Mouse (Mus musculus) lung, adult 2 months (tissue): ENCODE results near the gene Ncf1.

ENCODE experiments used
- CTCF ChIP-seq: fragments of 200-500 bp; IDR thresholded peaks from 2 replicates; pipeline ENCODE4 v1.5.1; 2011; ENCODE audit warnings: mild to moderate bottlenecking, low read length, control low read depth; ENCODE audit not compliant: insufficient read depth
- POLR2A ChIP-seq: fragments of 200-500 bp; IDR thresholded peaks from 2 replicates; pipeline ENCODE4 v1.6.1; 2011; ENCODE audit warnings: low read depth, mild to moderate bottlenecking, control low read depth, low read length, borderline replicate concordance; ENCODE audit errors: extremely low read depth

GRCm38 (mm10) chr5:134243661-134244436 lies 14.4 kb upstream of the Ncf1 start:
- TF ChIP-seq CTCF (no peak), POLR2A (peak; percentile 10; the same call in 1 of the 2 replicates)
